Mouse (Mus musculus): Measurements from ENCODE around the gene Nxpe4.

Gene Nxpe4

DNA sequence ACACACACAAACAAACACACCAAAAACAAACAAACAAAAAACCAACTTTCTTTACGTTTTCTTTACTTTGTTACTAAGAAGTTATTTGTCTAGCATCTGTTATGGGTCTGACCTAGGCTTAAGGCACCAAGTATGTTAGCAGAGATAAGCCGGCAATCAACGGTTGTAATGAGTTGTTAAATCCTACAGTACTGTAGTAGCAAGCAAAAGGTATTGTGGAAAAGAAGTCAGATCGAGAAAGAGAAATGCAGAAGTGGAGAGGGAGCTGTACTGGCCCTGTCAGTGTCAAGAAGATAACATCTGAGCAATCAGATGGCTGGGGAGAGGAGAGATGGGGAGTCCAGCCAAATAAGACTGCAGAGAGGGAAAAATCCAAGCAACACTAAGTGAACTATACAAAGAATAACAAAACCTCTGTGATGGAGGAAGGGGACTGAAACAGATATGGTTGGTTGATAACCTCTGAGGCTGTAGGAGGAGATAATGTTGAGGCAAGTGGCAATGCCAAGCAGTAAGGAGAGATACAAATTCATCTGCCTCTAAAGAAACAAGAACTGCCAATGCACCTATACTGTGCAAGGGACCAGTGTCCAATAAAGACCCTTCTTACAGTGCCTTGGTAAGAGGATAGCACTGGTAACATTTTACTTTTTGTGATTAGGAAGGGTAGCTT lies 177.1 kb downstream of the Nxpe4 start:
- no peak for DNase-seq

DNA sequence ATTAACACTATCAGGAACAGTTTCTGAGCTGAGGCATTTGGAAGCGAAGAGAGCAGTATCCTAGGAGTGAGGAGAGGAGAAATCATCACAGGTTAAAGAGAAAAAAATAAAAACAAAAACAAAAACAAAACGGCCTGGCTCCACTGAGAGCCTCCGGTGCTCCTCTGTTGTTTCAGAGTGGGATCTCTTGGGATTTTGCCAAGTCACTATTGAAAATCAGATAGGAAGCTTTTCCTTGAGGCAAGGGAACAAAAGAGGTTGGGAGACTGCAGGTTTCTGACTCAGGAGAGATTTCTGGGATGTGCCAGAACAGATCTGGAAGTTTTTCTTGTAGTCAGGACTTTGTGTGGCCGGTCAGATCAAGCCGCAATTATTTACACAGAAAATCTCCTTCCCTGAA lies 177.7 kb downstream of the Nxpe4 start:
- no peak for DNase-seq

DNA sequence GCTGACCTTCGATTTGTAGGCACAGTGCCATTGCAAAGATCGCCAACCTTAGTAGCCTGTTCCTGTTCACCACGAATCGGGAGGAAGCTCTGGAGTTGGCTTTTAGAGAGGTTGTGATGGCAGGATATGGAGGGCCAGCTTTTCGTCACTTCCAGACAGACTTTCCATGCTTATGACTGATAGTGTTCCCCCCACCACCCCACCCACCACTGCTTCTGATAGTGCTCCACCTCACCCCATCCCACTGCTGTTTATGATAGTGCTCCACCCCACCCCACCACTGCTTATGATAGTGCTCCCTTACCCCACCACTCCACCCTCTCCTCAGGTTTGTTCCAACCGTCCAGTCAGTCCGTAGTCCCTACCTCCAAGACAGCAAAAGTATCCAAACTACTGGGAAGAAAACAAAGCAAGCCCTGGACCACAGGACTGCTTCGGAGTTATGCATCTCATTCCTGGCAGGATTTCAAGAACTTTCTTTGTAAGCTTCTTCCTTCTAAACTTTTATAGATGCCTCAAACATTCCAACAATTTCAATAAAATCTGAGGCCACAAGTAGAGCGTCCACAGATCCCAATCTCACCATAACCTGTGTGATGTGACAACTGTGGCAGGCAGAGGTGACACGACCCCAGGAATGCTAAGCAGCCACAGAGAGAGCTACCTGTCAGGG lies 179.0 kb downstream of the Nxpe4 start:
- no peak for DNase-seq

DNA sequence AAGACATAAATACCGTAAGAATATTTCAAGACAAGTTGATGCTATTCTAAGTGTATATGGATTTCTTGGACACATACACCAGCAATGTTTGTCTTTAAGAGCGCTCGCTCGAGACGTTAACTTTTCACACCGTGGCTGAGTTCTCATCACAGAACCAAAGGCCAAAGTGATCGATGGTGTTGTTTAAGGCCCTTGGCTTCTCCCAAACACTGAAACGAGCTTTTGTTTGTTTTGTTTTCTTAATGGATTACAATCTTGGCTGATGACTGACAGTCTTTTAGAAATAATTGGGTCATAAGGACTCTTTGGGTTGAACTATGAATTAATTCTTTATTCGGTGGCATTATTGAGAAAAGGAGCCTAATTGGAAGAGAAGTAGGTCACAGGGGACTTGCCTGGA lies 183.6 kb downstream of the Nxpe4 start:
- DNase-seq: no peak

DNA sequence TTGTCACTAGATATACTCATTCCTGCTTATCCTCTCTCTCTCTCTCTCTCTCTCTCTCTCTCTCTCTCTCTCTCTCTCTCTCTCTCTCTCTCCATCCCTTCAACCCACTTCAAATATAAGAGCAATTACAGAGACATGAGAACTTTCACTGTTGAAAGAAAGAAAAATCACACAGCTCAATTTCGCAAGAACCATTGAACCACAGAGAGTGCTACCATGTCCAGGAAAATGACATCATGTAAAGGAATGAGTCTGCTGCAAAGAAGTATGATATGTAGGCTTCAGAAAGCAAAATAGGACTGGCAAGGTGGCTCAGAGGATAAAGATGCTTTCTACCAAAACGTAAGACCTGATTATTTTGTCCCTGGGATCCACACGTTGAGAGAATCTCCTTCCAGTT lies 184.0 kb downstream of the Nxpe4 start:
- DNase-seq: no peak

DNA sequence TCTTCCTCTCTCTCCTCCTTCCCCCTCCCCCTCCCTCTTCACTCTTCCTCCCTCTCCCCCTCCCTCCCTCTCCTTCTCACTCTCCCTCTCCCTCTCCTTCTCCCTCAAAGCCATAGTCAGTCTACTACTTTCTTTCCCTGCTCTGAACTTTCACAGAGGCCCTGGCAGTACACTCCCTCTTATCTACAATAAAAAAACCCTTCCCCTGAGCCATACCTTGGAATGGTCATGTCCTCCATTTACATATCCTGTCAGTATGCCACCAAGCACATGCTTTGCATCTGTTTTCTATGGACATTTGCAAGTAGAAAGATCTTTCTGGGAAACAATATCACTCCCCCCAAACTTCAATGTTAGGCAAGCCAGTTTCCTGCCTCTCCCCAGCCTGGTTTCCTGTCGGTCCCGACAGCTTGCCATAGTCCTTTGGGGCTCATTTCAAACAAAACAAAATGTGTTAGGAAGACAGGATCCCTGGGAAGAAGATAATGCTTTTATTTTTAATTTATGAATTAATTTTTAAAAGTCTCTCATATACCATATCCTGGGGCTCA lies 191.4 kb downstream of the Nxpe4 start, which contains the start of gene Nxpe2:
Gene Nxpe2 (minus strand): TSS at position 307 of the 551 bp plus-strand sequence.
- DNase-seq: no peak

DNA sequence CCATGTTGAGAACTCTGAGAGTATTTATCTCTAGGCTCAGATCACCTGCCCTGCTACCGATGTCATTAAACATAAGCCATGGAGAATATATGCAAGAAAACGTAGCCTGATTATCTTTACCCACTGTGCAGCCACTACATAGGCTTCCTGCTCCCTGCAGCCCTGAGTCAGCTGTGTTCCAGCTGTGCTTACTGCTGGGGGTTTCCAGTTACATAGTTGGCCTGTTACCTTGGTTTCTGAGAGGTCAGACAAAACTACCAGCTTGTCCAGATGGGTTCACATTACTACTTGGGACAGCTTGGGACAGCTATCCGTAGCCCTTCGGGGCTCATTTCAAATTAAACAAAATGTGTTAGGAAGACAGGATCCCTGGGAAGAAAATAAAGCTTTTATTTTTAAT lies 192.3 kb downstream of the Nxpe4 start:
- no peak for DNase-seq

DNA sequence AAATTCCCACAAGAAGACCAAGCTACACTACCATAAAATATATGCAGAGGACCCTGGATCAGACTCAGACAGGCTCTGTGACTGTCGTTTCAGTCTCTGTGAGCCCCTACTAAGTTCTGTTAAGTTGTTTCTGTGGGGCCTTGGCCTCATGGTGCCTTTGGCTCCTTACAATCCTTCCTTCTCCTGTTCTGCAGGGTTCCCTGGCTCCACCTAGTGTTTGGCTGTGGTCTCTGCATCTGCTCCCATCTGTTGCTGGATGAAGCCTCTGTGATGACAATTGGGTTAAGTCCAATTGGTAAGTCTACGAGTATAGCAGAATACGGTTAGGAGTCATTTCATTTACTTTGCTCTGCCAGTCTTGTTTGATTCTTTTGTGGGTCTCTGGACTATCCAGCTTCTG lies 193.0 kb downstream of the Nxpe4 start:
- DNase-seq: peak; percentile 70

DNA sequence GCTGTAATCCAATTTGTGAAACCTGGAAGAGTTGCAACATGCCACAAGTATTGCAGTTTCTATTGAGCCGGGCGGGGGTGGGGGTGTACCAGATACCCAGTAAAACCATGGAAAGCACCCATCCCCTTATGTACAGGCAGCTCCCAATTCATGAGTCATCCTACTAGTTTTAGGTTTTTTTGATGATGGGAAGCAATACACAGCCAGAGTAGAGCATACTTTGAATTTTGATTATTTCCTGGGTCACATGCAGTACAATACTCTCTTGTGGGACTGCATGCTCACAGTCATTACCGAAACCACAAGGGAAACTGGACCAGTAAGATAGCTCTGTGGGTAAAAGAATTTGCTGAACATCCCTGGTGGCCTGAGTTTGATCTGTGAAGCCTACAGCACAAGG lies 195.3 kb downstream of the Nxpe4 start:
- DNase-seq: no peak

DNA sequence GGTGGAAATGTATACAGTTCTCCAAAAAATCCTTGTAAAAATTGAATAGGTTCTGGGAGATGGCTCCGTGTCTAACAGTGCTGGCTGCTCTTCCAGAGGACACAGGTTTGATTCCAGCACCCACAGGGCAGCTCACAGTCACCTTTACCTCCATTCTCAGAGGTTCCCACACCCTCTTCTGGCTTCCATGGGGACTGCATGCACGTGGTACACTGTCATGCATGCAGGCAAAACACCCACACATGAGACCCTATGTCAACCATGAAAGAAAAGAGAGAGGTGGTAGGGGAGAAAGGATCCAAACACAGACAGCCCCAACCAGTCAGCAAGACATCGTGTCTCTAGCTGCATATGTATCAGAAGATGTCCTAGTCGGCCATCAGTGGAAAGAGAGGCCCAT lies 199.0 kb downstream of the Nxpe4 start:
- no peak for DNase-seq

DNA sequence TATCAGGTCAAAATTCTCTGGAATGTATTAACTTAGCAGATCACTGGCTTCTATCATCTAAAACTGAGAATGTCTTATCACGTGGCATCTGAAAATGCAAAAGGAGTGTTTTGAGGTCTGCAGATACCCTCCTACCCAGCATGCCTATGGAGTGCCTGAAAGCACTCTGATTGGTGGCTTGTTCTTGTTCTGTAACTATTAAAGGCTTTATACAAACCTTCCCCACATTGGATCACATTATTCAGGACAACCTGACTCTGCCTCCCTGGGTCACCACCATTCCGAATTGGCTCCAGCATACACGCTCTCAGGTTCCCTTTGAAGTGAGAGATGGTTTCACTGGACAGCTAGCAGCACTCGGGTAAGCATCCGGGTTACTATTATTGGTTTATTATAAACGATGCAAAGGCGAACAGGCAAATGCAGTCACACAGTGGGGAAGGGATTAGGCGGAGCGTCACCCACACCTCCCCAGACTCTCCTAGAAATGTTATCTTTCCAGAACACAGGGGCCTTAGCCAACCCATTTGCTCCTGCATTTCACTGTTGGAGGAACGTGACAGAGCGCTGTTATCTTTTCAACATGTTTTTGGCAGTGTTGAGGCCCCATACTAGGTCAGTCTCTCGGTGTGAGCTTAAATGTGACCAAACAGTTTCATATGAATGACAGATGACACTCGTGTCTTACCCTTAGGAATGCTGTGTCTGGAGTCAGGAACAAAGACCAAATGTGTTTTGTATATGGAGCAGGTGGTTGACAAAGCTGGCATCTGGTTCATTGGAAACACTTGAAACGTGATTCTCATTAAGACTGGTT lies 200.2 kb downstream of the Nxpe4 start:
- no peak for DNase-seq

DNA sequence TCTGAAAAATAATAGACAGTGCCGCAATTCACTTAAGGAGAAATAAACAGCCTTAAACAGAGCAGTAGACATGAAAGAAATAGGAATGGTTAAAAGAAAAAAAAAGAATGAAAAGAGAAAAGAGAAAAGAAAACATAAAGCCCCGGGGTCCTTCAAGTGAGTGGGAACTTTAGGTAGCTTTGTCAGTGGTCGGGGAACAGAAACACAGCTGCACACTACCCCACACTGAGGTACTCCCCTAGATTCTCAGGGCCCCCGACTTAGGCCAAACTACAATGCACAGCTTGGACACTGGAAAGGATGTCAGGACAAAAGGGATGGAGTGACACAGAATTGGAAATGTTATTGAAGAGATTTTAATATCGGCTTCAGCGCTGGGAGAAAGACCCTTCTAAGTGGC lies 200.9 kb downstream of the Nxpe4 start:
- no peak for DNase-seq

DNA sequence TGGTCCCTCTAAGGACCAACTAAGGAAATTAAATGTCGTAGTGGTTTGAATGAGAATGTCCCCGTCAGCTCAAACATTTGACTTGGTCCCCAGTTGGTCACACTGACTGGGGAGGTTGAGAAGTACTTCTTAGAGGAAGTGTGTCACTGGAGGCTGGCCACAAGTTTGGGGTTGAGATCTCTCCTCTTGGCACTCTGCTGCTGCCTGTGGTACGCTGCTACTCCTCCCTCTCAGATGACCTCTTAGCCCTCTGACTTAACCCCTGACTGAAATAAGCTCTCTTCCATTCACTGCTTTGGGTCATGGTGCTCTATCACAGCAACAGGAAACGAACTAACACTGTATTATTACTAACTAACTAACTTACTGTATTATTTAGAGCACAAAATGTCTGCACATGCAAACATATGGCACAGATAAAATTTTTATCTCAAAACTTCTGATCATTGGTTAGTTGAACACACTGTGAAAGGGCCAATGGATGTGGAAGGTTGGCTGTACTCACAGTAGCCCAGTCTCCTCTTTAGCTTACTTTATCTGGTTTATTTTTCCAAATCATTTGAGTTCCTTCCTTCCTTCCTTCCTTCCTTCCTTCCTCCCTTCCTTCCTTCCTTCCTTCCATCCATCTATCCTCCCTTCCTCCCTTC lies 211.5 kb downstream of the Nxpe4 start:
- DNase-seq: no peak

DNA sequence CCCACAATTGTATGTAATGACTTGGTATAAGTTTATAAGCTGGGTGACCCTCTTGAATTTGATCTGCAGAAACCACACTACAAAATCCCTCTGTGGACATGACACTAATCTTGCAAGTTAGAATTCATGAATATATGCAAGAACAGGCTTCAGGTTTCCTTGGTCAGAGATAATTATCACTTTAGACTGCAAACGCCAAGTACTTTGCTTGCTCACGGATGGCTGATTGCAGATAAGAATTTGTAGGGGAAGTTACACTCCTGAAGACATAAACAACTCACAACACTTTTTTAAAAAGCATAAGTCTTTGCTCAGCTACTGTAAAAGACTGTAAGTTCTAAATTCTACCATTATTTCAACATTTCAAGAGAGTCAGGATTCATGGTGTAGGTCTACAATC lies 212.5 kb downstream of the Nxpe4 start:
- no peak for DNase-seq

DNA sequence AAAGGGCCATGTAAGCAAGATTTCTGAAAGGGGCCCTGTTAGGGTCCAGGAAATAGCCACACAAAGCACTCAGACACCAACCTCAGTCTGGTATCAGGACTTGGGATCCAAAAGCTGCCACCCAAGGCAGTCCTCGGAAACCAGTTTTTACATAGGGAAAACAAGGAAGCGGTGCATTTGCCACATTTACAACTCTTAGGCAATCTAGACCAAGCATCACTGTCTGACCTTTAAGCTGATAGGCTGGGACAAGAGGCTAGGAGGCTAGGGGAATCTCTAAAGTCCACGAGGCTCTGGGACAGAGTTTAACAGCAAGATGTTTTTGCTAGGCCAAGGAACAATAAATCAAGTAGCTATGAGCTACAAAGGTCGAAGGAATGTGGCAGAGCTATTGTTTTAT lies 226.6 kb downstream of the Nxpe4 start:
- no peak for DNase-seq

DNA sequence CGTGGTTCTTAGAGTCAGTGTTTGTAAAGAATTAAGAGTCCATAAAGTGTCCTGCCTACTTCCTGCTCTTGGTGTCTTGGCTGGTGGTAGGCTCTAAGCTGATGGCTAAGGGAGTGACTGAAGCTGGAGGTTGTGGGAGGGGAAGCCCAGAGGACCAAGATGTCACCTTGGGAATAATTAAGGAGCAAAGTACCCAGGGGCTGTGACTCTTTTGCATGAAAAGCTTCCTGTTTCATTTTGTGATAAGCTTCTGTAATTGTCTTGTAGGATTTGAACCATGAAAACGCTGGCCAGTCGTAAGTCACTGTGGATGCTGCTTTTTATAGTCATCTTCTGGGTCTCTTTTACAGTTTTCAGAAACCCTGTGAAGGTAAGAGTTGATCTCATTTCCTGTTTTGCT lies 228.2 kb downstream of the Nxpe4 start:
- no peak for DNase-seq

DNA sequence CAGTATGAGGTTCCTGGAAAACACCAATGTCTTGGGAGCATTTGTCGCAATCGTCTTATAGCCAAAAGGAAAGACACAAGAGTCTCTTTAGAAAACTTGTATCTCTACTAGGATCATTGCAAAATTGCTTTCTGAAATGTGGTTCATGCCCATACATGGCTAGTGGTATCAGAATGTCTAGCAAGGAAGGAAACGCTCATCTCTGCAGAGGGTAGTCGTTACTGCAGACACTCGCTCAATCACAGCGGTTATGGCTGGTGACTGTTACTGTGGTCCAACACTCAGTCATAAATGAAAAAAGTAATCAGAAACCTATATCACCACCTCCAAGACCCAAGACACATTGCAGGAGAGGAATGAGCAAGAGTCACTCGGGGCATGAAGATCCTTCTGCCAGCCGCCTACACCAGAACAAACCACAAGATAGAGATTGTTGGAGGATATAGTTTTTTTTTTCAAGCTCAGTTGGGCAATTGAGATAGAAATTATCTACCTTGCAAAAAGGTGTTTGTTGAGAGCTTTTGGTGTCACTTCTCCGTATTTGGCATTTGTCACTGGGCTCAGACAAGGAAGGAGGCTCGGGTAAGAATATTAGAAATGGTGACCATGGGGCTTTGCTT lies 241.9 kb downstream of the Nxpe4 start:
- no peak for DNase-seq

DNA sequence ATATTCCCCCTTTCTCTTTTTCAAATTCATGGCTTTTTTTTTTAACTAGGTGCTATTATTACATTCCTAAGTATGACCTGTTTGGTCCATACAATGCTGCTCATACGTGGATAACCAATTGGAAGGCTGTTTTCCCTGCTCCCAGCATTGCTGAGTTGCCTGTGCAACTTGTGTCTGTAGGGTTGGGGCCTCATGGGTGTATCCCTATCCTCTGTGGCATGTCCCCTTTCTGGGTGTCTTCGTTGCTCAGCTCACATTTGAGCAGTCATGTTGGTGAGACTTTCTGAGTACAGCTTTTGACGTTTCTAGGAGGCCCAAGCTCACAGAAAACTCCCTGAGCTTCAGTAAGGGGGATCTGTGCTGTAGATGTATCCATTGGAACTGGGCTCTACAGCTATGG lies 242.9 kb downstream of the Nxpe4 start:
- no peak for DNase-seq

DNA sequence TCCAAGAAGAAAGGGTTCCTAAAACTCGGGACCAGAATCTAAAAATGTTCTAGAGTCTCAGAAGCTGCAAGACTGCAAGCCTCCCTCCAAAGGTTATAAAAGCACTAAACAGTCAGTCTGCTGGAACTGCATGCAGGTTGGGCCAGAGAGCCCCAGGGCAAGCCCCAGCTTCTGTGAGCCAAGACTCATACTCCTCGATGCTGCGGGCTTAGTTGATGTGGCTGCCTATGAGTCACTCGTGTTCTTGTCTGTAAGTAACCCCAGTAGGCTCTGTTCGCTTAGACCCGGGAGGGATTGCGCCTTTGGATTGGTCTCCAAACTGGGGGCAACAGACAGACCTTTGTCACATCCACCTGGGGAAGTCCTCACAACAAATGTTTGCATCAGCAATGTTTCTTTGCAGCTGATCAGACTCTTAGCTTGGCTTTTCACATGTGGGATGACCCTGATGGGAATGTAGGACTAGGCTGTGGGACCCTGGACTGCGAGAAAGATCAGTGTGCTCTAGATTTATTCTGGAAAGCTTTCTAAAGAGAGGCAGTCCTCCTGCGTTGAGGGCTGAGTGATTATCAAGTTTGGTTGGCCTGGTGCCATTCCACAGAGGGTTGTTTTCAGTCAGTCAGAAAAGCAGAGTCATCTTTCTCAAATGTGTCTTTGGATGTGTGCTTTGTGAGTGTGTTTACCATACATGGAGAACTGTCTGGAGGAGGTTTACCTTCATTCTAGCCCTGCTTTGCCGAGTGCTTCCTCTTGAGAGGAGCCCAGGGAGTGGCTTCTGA lies 245.9 kb downstream of the Nxpe4 start:
- no peak for DNase-seq

DNA sequence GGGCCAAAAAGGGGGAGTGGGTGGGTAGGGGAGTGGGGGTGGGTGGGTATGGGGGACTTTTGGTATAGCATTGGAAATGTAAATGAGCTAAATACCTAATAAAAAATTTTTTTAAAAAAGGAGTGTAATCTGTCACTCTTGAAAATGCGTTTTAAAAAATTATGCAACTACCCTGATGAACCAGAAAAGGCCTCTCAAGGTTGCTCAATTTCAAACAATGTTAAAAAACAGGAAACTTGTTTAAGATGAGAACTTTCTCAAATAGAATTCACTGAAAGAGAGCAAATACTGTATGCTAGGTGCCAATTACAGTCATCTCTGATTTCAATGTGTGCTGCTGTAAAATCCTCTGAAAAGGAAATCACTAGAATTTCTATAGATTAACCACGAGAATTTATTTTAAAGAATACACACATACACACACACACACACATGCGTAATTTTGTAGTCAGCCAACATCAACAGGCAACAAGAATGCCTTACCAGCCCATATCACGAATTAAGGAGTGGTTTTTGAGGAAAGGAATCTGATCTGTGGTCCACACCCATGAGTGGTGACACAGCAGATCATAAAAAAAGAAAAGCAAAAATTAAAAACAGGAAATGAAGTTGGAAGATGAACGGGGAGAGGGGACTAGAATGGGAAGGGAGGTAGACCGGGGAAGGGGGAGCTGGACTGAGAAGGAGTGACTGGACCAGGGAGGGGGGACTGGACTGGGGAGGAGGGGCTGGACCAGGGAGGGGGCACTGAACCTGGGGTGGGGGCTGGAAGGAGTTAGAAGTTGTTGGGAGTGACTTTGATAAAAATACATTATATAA lies 248.6 kb downstream of the Nxpe4 start:
- DNase-seq: no peak

DNA sequence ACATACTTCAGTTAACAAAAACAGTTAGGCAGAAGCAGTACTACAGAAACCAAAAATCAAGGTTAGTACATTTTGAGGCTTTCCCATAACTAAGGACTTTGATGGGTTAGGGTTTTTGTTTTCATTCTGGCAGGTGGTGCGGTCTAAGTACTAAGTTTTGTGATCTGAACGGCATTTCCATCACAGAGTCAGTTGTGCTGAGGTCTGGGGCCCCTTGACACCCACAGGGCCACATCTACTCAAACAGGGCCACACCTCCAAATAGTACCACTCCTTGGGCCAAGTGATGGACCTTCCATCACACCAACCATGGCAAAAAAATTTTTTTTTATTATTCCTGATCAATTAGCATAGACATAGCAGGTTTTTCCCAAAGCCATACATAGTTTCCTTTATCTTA lies 251.8 kb downstream of the Nxpe4 start:
- DNase-seq: no peak

All from cerebellum, adult 9-11 months (tissue).